Mouse (Mus musculus) right cerebral cortex, postnatal 36 days (tissue): ENCODE measurements around the gene Atp5d.

Experiments
- DNase-seq, 2 experiments: peaks; one replicate each; pipeline ENCODE4 v3.0.0; 2022; ENCODE audit warnings: low spot score in 2 of 2, mixed read lengths in 1 of 2

Gene Atp5d

GRCm38 (mm10) chr10:80167460-80168037 lies 29.1 kb downstream of the Atp5d start:
- DNase-seq, result peak; percentile 96 to 97

- peak; percentile 82 to 89 for DNase-seq
Measured at GRCm38 (mm10) chr10:80168038-80168661, 29.7 kb downstream of the Atp5d start.

- no peak for DNase-seq
Measured at GRCm38 (mm10) chr10:80169070-80169469, 30.6 kb downstream of the Atp5d start.

- DNase-seq, result no peak
Measured at GRCm38 (mm10) chr10:80169651-80170050, 31.2 kb downstream of the Atp5d start.

GRCm38 (mm10) chr10:80170052-80170451 lies 31.6 kb downstream of the Atp5d start:
- DNase-seq, result no peak

- no peak for DNase-seq
Measured at GRCm38 (mm10) chr10:80170601-80171021, 32.2 kb downstream of the Atp5d start.

- no peak for DNase-seq
Measured at GRCm38 (mm10) chr10:80171252-80171651, 32.8 kb downstream of the Atp5d start.

GRCm38 (mm10) chr10:80171760-80172526 lies 33.5 kb downstream of the Atp5d start:
- DNase-seq, result no peak

- DNase-seq, result peak; percentile 88 to 89
Measured at GRCm38 (mm10) chr10:80172527-80173292, 34.3 kb downstream of the Atp5d start, which contains the start of gene 1600002K03Rik. Gene 1600002K03Rik (plus strand): TSS chr10:80172944.

- no peak for DNase-seq
Measured at GRCm38 (mm10) chr10:80173358-80173757, 34.9 kb downstream of the Atp5d start.

- no peak for DNase-seq
Measured at GRCm38 (mm10) chr10:80173955-80174640, 35.7 kb downstream of the Atp5d start.

GRCm38 (mm10) chr10:80174705-80175104 lies 36.3 kb downstream of the Atp5d start:
- DNase-seq, result no peak

- no peak for DNase-seq
Measured at GRCm38 (mm10) chr10:80175536-80176269, 37.3 kb downstream of the Atp5d start.

GRCm38 (mm10) chr10:80176270-80176834 lies 37.9 kb downstream of the Atp5d start:
- DNase-seq, result no peak

GRCm38 (mm10) chr10:80177441-80178279 lies 39.2 kb downstream of the Atp5d start:
- DNase-seq, result no peak

GRCm38 (mm10) chr10:80179068-80180051 lies 40.9 kb downstream of the Atp5d start, which contains the start of gene Efna2:
Gene Efna2 (plus strand): TSS chr10:80179482.
- DNase-seq, result no peak

- DNase-seq, result no peak
Measured at GRCm38 (mm10) chr10:80180288-80180687, 41.9 kb downstream of the Atp5d start.

GRCm38 (mm10) chr10:80180823-80181222 lies 42.4 kb downstream of the Atp5d start:
- no peak for DNase-seq
